Mouse (Mus musculus): Measurements from ENCODE around the gene Tagln.

Tagln gene

GRCm38 (mm10) chr9:45946182-45946871 lies 10.5 kb upstream of the Tagln start:
- DNase-seq (ENCODE audit: low read depth, low spot score), result no peak

GRCm38 (mm10) chr9:45945721-45946120 lies 9.9 kb upstream of the Tagln start:
- DNase-seq (ENCODE audit: low read depth, low spot score), result no peak

GRCm38 (mm10) chr9:45944506-45945400 lies 8.9 kb upstream of the Tagln start:
- DNase-seq (ENCODE audit: low read depth, low spot score), result no peak

GRCm38 (mm10) chr9:45943628-45944505 lies 8.0 kb upstream of the Tagln start:
- DNase-seq (ENCODE audit: low read depth, low spot score), result no peak

- no peak for DNase-seq (ENCODE audit: low read depth, low spot score)
Measured at GRCm38 (mm10) chr9:45942916-45943315, 7.1 kb upstream of the Tagln start.

- no peak for DNase-seq (ENCODE audit: low read depth, low spot score)
Measured at GRCm38 (mm10) chr9:45942464-45942863, 6.6 kb upstream of the Tagln start.

GRCm38 (mm10) chr9:45941329-45941888 lies 5.6 kb upstream of the Tagln start:
- DNase-seq (ENCODE audit: low read depth, low spot score), result peak; percentile 51

GRCm38 (mm10) chr9:45939794-45940193 lies 3.9 kb upstream of the Tagln start:
- no peak for DNase-seq (ENCODE audit: low read depth, low spot score)

GRCm38 (mm10) chr9:45938952-45939637 lies 3.2 kb upstream of the Tagln start:
- DNase-seq (ENCODE audit: low read depth, low spot score), result no peak

- no peak for DNase-seq (ENCODE audit: low read depth, low spot score)
Measured at GRCm38 (mm10) chr9:45938088-45938487, 2.2 kb upstream of the Tagln start.

GRCm38 (mm10) chr9:45936883-45937282 lies 1.0 kb upstream of the Tagln start:
- peak; percentile 80 for DNase-seq (ENCODE audit: low read depth, low spot score)

GRCm38 (mm10) chr9:45932571-45933415 lies 3.1 kb downstream of the Tagln start:
- no peak for DNase-seq (ENCODE audit: low read depth, low spot score)

- DNase-seq (ENCODE audit: low read depth, low spot score), result no peak
Measured at GRCm38 (mm10) chr9:45931958-45932357, 3.9 kb downstream of the Tagln start.

GRCm38 (mm10) chr9:45929285-45929684 lies 6.6 kb downstream of the Tagln start:
- no peak for DNase-seq (ENCODE audit: low read depth, low spot score)

GRCm38 (mm10) chr9:45919895-45920294 lies 16.0 kb downstream of the Tagln start:
- no peak for DNase-seq (ENCODE audit: low read depth, low spot score)

GRCm38 (mm10) chr9:45917041-45917934 lies 18.6 kb downstream of the Tagln start:
- no peak for DNase-seq (ENCODE audit: low read depth, low spot score)

- no peak for DNase-seq (ENCODE audit: low read depth, low spot score)
Measured at GRCm38 (mm10) chr9:45915659-45916058, 20.2 kb downstream of the Tagln start.

- DNase-seq (ENCODE audit: low read depth, low spot score), result peak; percentile 60
Measured at GRCm38 (mm10) chr9:45911673-45912072, 24.2 kb downstream of the Tagln start.

- DNase-seq (ENCODE audit: low read depth, low spot score), result no peak
Measured at GRCm38 (mm10) chr9:45910995-45911394, 24.9 kb downstream of the Tagln start.

All from ZHBTc4 (cell line).